Mouse (Mus musculus): ENCODE results near the gene Wwox. TPM values are rescaled to one million over a fixed set of nuclear protein-coding genes. Genes with fewer than 3 reads are reported as not detected.
A peak's percentile ranks its signal among the peaks of the same experiment; 100 is the strongest.

Gene Wwox
- polyA plus RNA-seq, 1 experiment from 2014 or later: 11.3 TPM

GRCm38 (mm10) chr8:114971378-114971777 is 531.9 kb downstream of the Wwox start:
- H3K4me3 ChIP-seq (ENCODE audit: control insufficient read depth in 1 of 2, insufficient read depth in 1 of 2, low read depth in 1 of 2, low read length in 2 of 2): no peak overlapping the region
- no peak overlapping the region for H3K27ac ChIP-seq (replicated peaks in 1 of 2; ENCODE audit: control insufficient read depth in 1 of 2, insufficient read depth in 1 of 2, low read depth in 2 of 2, low read length in 2 of 2)
- H3K9ac ChIP-seq (ENCODE audit: low read length): no peak overlapping the region
- WGBS: 38% methylated on average over 8 of the region's 8 CpGs
- no peaks in the 10 kb centered on the region for H3K36me3 ChIP-seq (ENCODE audit: control insufficient read depth, insufficient read depth, low read length)
- peaks cover 5% of the 10 kb centered on the region; the same call in 1 of the 2 replicates for H3K9me3 ChIP-seq (ENCODE audit: control insufficient read depth, low read length)
- ATAC-seq (ENCODE audit: insufficient number of reproducible peaks, insufficient read depth, low FRiP score, low read depth): peak; percentile 32; the same call in 1 of the 2 replicates
- no peak overlapping the region for H3K4me2 ChIP-seq (ENCODE audit: low read length)
- H3K4me1 ChIP-seq (ENCODE audit: control insufficient read depth in 2 of 2, insufficient read depth in 2 of 2, low read length in 2 of 2): peaks cover 22 to 28% of the 10 kb centered on the region in 2 experiments
- H3K27me3 ChIP-seq (ENCODE audit: control insufficient read depth, insufficient read depth, low read length): no peaks in the 10 kb centered on the region

- Histone ChIP-seq H3K9me3 (ENCODE audit: control insufficient read depth, low read length) (peaks cover 5% of the 10 kb centered on the region; the same call in 1 of the 2 replicates), H3K4me2 (ENCODE audit: low read length) (peak overlapping the region; percentile 54), H3K27ac (replicated peaks in 1 of 2; ENCODE audit: control insufficient read depth in 1 of 2, insufficient read depth in 1 of 2, low read depth in 2 of 2, low read length in 2 of 2) (peak overlapping the region; percentile 84 to 92), H3K4me1 (ENCODE audit: control insufficient read depth in 2 of 2, insufficient read depth in 2 of 2, low read length in 2 of 2) (peaks cover 24 to 32% of the 10 kb centered on the region in 2 experiments), H3K36me3 (ENCODE audit: control insufficient read depth, insufficient read depth, low read length) (no peaks in the 10 kb centered on the region), H3K27me3 (ENCODE audit: control insufficient read depth, insufficient read depth, low read length) (no peaks in the 10 kb centered on the region), H3K9ac (ENCODE audit: low read length) (no peak overlapping the region), H3K4me3 (ENCODE audit: control insufficient read depth in 1 of 2, insufficient read depth in 1 of 2, low read depth in 1 of 2, low read length in 2 of 2) (peak overlapping the region; percentile 12 to 13; a peak in 2 of 4 replicates)
- ATAC-seq (ENCODE audit: insufficient number of reproducible peaks, insufficient read depth, low FRiP score, low read depth): peak; percentile 51; the same call in 1 of the 2 replicates
- WGBS: 19% methylated on average over 12 of the region's 12 CpGs
Measured at GRCm38 (mm10) chr8:114973002-114973461, 533.6 kb downstream of the Wwox start.

- H3K4me1 ChIP-seq (ENCODE audit: control insufficient read depth in 2 of 2, insufficient read depth in 2 of 2, low read length in 2 of 2): peaks cover 34 to 43% of the 10 kb centered on the region in 2 experiments
- no peaks in the 10 kb centered on the region for H3K27me3 ChIP-seq (ENCODE audit: control insufficient read depth, insufficient read depth, low read length)
- no peaks in the 10 kb centered on the region for H3K36me3 ChIP-seq (ENCODE audit: control insufficient read depth, insufficient read depth, low read length)
- 26% methylated on average over 5 of the region's 5 CpGs for WGBS
- no peak overlapping the region for H3K9ac ChIP-seq (ENCODE audit: low read length)
- H3K4me3 ChIP-seq (ENCODE audit: control insufficient read depth in 1 of 2, insufficient read depth in 1 of 2, low read depth in 1 of 2, low read length in 2 of 2): no peak overlapping the region
- no peaks in the 10 kb centered on the region for H3K9me3 ChIP-seq (ENCODE audit: control insufficient read depth, low read length)
- peak overlapping the region; percentile 84 to 92 for H3K27ac ChIP-seq (replicated peaks in 1 of 2; ENCODE audit: control insufficient read depth in 1 of 2, insufficient read depth in 1 of 2, low read depth in 2 of 2, low read length in 2 of 2)
- peak; percentile 45 for ATAC-seq (ENCODE audit: insufficient number of reproducible peaks, insufficient read depth, low FRiP score, low read depth)
- peak overlapping the region; percentile 54; the same call in 1 of the 2 replicates for H3K4me2 ChIP-seq (ENCODE audit: low read length)
Measured at GRCm38 (mm10) chr8:114974336-114974950, 535.0 kb downstream of the Wwox start.

GRCm38 (mm10) chr8:114977746-114978145 is 538.3 kb downstream of the Wwox start:
- Histone ChIP-seq H3K27me3 (ENCODE audit: control insufficient read depth, insufficient read depth, low read length) (no peaks in the 10 kb centered on the region), H3K4me3 (ENCODE audit: control insufficient read depth in 1 of 2, insufficient read depth in 1 of 2, low read depth in 1 of 2, low read length in 2 of 2) (no peak overlapping the region), H3K9me3 (ENCODE audit: control insufficient read depth, low read length) (no peaks in the 10 kb centered on the region), H3K4me2 (ENCODE audit: low read length) (peak overlapping the region; percentile 48), H3K4me1 (ENCODE audit: control insufficient read depth in 2 of 2, insufficient read depth in 2 of 2, low read length in 2 of 2) (peaks cover 30 to 39% of the 10 kb centered on the region in 2 experiments), H3K36me3 (ENCODE audit: control insufficient read depth, insufficient read depth, low read length) (no peaks in the 10 kb centered on the region), H3K27ac (replicated peaks in 1 of 2; ENCODE audit: control insufficient read depth in 1 of 2, insufficient read depth in 1 of 2, low read depth in 2 of 2, low read length in 2 of 2) (peak overlapping the region; percentile 15 to 54; a peak in 3 of 4 replicates), H3K9ac (ENCODE audit: low read length) (no peak overlapping the region)
- 41% methylated on average over 11 of the region's 11 CpGs for WGBS
- no peak for ATAC-seq (ENCODE audit: insufficient number of reproducible peaks, insufficient read depth, low FRiP score, low read depth)

GRCm38 (mm10) chr8:114978206-114978960 is 538.9 kb downstream of the Wwox start:
- no peaks in the 10 kb centered on the region for H3K9me3 ChIP-seq (ENCODE audit: control insufficient read depth, low read length)

GRCm38 (mm10) chr8:114979671-114980070 is 540.2 kb downstream of the Wwox start:
- Histone ChIP-seq H3K27me3 (ENCODE audit: control insufficient read depth, insufficient read depth, low read length) (no peaks in the 10 kb centered on the region), H3K4me1 (ENCODE audit: control insufficient read depth in 2 of 2, insufficient read depth in 2 of 2, low read length in 2 of 2) (peaks cover 18 to 24% of the 10 kb centered on the region in 2 experiments), H3K27ac (replicated peaks in 1 of 2; ENCODE audit: control insufficient read depth in 1 of 2, insufficient read depth in 1 of 2, low read depth in 2 of 2, low read length in 2 of 2) (no peak overlapping the region), H3K9ac (ENCODE audit: low read length) (no peak overlapping the region), H3K36me3 (ENCODE audit: control insufficient read depth, insufficient read depth, low read length) (no peaks in the 10 kb centered on the region), H3K4me2 (ENCODE audit: low read length) (no peak overlapping the region), H3K4me3 (ENCODE audit: control insufficient read depth in 1 of 2, insufficient read depth in 1 of 2, low read depth in 1 of 2, low read length in 2 of 2) (no peak overlapping the region), H3K9me3 (ENCODE audit: control insufficient read depth, low read length) (no peaks in the 10 kb centered on the region)
- no peak for ATAC-seq (ENCODE audit: insufficient number of reproducible peaks, insufficient read depth, low FRiP score, low read depth)

More at GRCm38 (mm10) chr8:114978206-114978960, 538.9 kb downstream of the Wwox start:
- 0 out of 2 replicates have a peak overlapping the region, but pooled peaks have one; percentile 22 for H3K9ac ChIP-seq (ENCODE audit: low read length)
- H3K27me3 ChIP-seq (ENCODE audit: control insufficient read depth, insufficient read depth, low read length): no peaks in the 10 kb centered on the region
- H3K4me2 ChIP-seq (ENCODE audit: low read length): peak overlapping the region; percentile 48
- ATAC-seq (ENCODE audit: insufficient number of reproducible peaks, insufficient read depth, low FRiP score, low read depth): no peak; the same call in 1 of the 2 replicates
- WGBS: 39% methylated on average over 15 of the region's 15 CpGs
- peak overlapping the region; percentile 48 to 54 for H3K27ac ChIP-seq (replicated peaks in 1 of 2; ENCODE audit: control insufficient read depth in 1 of 2, insufficient read depth in 1 of 2, low read depth in 2 of 2, low read length in 2 of 2)
- no peaks in the 10 kb centered on the region for H3K36me3 ChIP-seq (ENCODE audit: control insufficient read depth, insufficient read depth, low read length)
- H3K4me1 ChIP-seq (ENCODE audit: control insufficient read depth in 2 of 2, insufficient read depth in 2 of 2, low read length in 2 of 2): peaks cover 26 to 35% of the 10 kb centered on the region in 2 experiments
- H3K4me3 ChIP-seq (ENCODE audit: control insufficient read depth in 1 of 2, insufficient read depth in 1 of 2, low read depth in 1 of 2, low read length in 2 of 2): no peak overlapping the region

- Histone ChIP-seq H3K27me3 (ENCODE audit: control insufficient read depth, insufficient read depth, low read length) (no peaks in the 10 kb centered on the region), H3K9ac (ENCODE audit: low read length) (no peak overlapping the region), H3K9me3 (ENCODE audit: control insufficient read depth, low read length) (no peaks in the 10 kb centered on the region), H3K36me3 (ENCODE audit: control insufficient read depth, insufficient read depth, low read length) (no peaks in the 10 kb centered on the region), H3K4me2 (ENCODE audit: low read length) (no peak overlapping the region), H3K4me1 (ENCODE audit: control insufficient read depth in 2 of 2, insufficient read depth in 2 of 2, low read length in 2 of 2) (peaks cover 13 to 15% of the 10 kb centered on the region in 2 experiments; a peak in 3 of 4 replicates), H3K27ac (replicated peaks in 1 of 2; ENCODE audit: control insufficient read depth in 1 of 2, insufficient read depth in 1 of 2, low read depth in 2 of 2, low read length in 2 of 2) (no peak overlapping the region), H3K4me3 (ENCODE audit: control insufficient read depth in 1 of 2, insufficient read depth in 1 of 2, low read depth in 1 of 2, low read length in 2 of 2) (no peak overlapping the region)
- ATAC-seq (ENCODE audit: insufficient number of reproducible peaks, insufficient read depth, low FRiP score, low read depth): no peak
- 83% methylated on average over 11 of the region's 11 CpGs for WGBS
Measured at GRCm38 (mm10) chr8:114982762-114983161, 543.3 kb downstream of the Wwox start.
